Mouse (Mus musculus): Measurements from ENCODE around the gene Synj1.

Synj1 gene

DNA sequence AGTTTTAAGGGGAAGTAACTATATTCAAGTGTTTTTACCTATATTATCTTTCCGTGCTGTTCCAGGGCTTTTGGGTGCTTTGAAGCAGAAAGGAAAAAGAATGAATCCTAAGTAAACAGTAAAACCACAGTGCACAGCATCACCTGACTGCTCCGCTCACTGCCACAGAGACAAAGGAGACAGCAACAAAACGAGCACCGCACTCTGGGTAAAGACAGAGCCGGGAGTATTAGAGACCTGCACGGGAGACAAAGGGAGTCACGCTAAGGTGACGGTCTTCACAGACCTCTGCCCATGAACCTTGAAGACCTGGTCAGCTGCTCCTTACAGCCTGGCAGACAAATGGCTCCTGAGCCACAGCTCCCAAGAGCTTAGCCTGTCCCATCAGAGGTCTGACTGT lies 64.1 kb downstream of the Synj1 start:
- DNase-seq (ENCODE audit: low spot score in 2 of 2) = no peak

DNA sequence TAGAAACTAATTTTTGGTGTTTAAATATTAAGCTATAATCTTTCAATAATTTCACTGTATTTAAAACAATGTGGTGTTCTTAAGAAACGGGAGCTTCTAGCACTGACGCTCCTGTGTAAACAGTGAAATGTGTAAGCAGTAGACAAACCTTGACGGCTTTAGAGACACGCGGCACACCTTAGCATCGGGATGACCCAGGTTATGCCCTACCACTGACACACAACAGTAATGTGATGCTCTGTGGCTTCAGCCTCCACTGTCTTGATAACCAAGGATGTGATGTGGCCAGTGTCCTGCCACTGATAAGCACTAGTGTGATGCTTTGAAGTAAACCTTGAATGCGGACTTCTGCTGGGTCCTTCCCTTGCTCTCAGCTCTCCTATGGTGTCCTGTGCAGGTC lies 69.9 kb downstream of the Synj1 start:
- no peak for DNase-seq (ENCODE audit: low spot score in 2 of 2)

DNA sequence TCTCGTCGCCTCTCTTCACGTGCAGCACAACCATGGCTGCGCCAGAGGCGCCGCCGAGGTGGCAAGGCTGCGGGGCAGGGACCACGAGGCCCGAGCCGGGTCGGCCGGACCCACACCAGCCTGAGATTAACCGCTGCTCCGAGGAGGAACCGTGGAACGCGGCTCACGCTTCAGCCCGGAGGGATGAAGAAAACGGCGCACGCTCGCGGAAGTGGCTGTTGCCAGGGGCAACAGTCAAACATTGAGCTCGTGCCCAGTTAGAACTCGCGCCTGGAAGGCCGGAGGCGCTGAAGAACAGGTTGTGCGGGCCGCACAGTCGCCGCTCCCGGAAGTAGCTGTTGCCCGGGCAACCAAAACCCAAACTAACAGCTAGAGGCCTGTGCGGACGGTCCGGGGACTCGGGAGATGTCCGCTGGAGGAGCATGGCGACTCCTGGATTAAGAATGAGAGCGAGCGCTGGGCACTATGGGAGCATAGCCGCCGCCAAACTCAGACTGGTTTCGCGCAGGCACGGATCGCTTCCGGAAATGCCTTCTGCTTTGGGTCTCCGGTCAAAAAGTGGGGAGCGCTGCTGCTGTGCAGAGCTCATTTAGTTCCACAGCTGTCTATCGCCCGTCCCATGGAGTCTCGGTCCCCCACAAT lies 76.3 kb downstream of the Synj1 start, which contains the start of gene Cfap298:
Gene Cfap298, minus strand, starts transcription at position 428 of the 642 bp plus-strand sequence.
- DNase-seq (ENCODE audit: low spot score in 2 of 2) = peak; percentile 81 to 87

DNA sequence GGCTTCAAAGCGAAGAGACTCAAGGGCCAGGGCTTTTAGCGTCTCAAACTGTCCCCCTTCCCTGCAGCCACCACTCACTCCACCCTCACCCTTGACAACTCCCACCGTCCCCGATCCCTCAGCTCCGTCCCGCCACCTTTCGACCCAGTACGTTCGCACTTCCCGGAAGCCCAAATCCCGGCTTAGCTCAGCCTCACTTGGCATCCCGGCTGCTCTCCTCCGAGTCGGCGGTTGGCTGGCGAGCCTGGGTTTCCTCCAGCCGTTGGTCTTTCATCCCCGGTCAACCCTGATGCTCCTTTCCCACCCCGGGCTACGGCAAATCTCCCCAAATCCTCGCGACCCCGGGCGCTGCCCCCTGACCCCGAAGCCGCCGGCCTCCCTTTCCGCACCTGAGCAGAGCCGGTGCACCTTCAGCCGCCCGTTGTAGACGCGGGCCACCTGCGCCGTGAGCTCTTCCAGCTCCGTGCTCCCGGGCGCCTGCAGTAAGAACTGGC lies 76.9 kb downstream of the Synj1 start:
- peak in 1 of 2 experiments; percentile 33 for DNase-seq (ENCODE audit: low spot score in 2 of 2)

DNA sequence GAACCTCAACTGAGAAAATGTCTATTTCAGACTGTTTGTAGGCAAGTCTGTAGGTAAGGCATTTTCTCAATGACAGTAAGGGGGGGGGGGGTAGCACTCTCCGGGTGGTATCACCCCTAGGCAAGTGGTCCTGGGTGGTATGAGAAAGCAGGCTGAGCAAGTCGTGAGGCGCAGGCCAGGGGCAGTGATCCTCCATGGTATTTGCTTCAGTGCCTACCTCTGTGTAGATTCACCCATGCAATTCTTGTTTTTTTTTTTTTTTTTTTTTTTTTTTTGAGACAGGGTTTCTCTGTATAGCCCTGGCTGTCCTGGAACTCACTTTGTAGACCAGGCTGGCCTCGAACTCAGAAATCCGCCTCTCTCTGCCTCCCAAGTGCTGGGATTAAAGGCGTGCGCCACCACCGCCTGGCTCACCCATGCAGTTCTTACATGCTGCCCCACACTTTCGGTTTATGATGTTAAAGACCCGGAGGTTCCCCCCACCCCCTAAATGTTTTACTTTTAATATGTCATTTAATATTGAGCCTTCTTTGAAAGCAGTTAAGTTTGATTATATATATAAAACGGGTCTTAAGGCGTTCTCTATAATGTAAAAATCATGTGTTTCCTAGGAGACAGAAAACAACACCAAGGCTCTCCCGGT lies 77.5 kb downstream of the Synj1 start:
- no peak for DNase-seq (ENCODE audit: low spot score in 2 of 2)

DNA sequence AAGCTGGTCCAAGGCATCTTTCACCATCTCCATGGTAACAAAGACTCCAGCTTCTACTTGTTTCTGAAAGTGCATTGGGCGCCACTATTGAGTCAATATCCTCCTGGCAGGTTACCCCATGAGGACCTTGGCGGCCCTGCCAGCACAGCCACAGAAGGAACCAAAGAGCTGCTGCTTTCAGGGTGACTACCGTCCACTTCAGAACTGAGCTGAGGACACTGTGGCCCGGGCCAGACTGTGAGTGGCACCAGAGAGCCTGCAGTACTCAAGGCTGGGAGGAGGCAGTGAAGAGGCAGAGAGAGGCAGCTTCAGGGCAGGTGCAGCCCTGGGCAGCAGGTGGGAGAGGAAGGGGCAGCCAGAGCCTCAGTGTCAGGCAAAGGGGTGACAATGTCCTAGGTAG lies 83.7 kb downstream of the Synj1 start:
- DNase-seq (ENCODE audit: low spot score in 2 of 2) = no peak

DNA sequence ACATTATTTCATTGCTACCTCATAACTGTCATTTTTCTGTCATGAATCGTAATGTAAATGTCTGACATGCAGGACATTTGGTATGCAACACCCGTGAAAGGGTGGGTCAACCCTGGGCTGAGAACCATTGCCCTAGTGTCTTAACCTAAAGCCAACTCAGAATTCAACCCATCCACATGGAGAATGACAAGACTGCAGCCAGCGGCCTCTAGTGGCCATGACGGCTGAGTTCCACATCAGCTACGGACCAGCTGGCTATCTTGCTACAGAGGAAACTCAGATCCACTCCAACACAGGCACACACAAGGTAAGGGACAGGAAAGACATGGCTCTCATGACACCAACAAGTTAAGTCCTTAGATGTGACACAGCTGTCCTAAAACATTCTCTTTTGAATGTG lies 85.6 kb downstream of the Synj1 start:
- peak in 1 of 2 experiments; percentile 32 for DNase-seq (ENCODE audit: low spot score in 2 of 2)

DNA sequence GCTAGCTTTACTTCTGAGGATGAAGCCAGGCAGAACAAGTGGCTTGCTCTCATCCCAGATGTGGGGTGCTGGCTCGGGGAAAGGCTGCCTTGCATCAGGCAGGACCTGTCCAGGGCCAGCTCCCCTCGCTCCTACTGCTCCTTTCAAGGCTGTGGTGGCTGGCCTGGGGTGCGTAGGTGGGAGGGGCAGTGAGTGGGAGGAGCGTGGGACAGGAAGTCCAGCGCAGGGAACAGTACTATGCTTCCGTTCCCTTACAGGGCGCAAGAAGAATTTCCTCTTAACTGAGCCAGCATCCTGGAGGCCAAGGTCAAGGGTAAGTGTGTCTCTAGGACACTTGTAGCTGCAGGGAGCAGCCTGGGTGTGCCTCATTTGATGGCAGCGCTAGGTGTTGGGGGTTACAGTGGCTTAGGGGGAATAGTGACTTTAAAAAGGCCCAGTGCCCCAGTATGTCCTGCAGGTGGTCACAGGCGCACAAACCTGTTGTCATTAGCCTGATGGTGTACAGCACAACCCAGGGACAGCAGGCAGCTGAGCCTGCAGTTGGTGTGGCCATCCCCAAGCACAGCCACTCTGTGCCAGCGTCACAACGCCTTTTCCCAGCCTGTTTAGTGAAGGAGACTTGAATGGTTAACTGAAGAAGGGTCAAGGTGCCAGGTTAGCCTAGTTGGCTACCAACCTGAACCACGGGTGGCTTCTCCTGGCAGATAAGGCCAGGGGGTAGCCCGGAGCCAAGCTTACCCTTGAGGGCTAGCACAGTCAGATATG lies 86.3 kb downstream of the Synj1 start:
- DNase-seq (ENCODE audit: low spot score in 2 of 2) = no peak

DNA sequence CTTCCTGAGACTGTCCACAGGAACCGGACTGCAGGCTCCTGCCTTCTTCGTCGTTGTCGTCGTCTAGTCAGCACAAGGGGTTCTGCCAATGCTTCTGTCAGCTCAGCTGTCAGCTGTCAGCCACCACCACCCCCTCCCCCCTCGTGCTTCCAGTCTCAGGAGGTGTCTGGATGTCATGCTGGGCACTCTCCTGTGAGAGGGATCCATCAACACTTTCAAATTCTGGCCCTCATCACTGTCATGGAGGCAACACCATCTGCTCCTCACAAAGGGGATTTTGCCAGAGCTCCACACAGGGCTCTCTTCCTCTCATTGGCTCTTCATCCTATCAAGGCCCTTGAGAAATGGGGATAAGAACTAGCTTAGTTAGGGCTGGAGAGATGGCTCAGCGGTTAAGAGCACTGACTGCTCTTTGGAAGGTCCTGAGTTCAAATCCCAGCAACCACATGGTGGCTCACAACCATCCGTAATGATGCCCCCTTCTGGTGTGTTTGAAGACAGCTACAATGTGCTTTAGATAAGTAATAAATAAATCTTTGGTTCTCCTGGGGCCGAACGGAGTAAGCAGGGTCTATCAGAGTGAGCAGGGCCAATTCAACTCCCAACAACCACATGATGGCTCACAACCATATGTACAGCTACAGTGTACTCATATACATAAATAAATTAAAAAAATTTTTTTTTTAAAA lies 89.5 kb downstream of the Synj1 start:
- DNase-seq (ENCODE audit: low spot score in 2 of 2) = no peak

DNA sequence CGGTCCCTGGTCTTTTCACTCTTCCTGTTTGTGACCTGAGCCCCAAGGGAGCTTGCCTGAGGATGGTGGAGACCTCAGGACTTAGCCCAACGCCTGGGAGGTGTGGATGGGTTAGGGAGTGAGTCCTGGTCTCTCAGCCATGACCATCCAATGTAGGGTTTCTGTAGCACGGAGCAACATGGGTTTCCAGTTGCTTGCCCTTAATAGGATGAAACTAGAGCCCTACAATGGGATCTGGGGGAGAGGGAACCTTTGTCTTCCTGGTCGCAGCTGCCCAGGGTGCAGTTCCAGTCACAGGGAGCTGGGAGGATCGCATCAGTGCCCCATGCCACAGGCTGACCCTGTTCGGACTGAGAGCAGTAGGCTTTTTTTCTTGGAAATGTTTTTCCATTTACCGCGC lies 94.0 kb downstream of the Synj1 start:
- no peak for DNase-seq (ENCODE audit: low spot score in 2 of 2)

DNA sequence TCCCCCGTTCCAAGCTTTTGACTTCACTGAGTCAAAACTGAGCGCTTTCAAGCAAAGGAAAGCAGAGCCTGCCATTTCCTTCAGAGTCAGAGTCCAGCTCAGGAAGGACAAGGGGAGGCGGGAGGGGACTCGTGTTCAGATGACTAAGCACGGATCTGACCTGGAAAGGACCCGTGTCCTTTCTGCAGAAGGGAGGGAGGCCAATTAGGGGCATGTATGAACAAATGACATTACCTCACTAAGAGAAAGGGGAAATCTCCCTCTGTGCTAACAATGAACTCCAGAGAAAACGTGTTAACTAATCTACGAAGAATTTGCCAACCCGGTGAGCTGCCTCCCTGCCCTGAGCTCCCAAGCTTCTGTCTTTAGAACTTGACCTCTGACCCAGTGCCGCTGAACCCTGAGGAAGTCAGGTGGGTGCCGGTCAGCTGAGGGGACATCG lies 95.0 kb downstream of the Synj1 start:
- no peak for DNase-seq (ENCODE audit: low spot score in 2 of 2)

DNA sequence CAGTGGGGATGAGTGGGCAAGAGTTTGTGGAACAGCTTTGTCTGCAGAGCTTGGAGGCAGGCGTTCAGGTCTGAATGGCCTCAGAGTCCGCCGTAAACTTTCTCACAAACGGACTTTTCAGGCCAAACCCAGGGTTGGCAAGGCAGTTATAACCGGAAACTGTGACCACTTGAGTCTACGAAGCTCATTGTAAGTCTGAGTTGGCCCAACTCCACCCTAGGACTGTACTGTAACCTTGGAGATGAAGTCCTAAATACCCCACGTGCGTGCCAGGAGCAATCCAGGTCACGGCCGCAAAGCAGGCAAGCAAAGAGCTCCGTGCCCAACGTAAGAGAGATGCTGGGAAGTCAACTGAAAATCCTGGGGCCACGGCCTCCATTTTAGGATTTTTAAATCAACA lies 99.3 kb downstream of the Synj1 start:
- DNase-seq (ENCODE audit: low spot score in 2 of 2) = no peak

DNA sequence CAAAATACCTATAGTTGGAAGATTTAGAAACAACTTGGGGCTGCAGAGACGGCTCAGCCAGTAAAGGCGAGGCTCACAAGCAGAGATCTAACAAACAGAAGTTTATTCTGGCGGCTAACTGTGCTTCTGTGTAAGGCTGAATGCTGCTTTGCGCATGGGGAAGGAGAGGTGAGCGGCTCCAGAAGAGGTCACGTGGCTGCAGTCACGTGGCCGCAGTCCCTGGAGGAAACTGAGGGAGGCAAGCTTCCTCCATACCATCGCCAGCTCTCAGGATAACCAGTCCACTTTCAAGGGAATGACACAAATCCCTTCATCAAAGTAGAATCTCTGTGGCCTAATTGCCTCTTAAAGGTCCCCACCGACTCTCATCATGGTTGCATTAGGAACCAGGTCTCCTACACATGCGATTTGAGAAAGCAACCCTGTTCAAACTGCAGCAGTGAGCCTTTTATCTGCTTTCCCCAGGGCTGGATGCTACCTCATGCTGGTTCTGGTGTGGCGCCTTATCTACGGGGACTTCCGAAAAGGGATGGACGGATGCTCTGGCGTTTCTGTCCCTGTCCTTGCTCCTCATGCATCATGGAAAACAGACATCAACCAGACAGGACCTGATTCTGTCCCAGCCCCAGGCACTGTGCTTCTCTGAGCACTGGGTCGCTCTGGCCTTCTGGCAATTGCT lies 100.1 kb downstream of the Synj1 start:
- DNase-seq (ENCODE audit: low spot score in 2 of 2) = no peak

DNA sequence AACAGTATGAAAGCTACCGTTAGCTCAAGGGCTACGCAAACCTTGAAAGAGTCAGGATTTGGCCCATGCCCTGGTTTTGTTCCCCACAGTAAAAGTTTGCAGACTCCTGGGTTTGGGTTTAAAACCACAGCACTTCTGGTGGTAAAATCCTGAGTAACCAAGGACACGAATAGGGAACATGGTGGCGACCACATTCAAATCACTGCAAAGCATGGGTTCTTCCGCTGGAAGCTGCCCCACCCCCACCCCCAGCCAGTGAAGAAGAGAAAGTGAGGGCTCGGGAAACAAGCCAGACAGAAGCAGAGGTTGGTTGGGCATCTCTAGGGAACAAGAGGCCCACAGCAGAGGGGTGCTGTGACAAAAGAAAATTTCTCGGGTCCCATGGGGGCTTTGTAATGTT lies 103.9 kb downstream of the Synj1 start:
- no peak for DNase-seq (ENCODE audit: low spot score in 2 of 2)

DNA sequence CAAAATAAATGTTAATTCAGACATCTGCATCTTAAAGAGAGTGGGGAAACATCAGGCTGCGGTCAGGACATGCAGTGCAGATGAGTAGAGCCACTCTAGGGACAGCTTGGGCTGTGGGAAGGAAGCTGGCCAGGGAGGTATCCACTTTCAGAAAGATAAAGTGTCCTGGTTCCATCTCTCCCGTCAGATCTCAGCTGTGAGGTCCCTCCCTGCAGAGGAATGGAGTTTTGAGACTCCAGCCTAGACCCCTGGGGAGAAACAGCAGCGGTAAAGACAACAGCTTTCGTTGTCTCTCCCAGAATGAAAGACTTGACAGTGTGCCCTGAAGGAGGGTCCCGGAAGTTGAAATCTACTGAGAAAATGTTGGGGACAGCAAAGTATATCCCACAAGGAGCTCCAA lies 107.8 kb downstream of the Synj1 start:
- DNase-seq (ENCODE audit: low spot score in 2 of 2) = no peak

DNA sequence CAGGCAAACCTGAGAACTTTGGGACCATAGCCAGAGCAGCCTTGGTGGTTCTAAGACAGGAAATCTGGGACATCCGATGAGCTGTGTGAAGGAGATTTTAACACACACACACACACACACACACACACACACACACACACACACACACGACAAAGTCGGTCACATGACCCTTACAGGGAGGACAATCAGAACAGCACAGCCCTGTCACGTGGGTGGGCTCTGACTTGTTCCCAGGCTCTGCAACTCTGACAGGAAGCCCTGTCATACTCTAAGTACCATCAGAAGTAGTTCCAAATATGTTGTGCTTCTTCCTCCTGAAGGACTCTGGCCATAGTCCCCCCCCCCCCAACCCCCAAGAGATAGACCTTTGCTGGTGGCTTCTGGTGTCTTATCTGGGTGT lies 109.7 kb downstream of the Synj1 start:
- no peak for DNase-seq (ENCODE audit: low spot score in 2 of 2)

DNA sequence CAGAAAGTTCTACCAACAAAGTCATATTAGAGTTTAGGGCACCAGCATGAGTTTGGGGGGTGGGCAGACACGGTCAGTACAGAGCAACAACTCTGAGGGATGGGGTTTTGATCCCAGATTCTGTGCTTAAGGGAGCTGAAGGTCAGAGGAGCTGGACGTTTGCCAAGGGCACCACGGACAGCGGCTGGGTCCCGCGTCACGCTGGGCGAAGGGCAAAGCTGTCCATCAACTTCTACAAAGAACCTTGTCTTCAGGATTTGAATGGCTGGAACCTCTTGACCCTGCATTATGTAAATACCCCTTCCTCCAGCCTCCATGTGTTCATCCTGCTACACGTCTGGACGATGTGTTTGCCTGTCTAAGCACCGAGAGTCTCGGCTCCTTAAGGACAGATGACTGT lies 111.6 kb downstream of the Synj1 start:
- DNase-seq (ENCODE audit: low spot score in 2 of 2) = no peak

DNA sequence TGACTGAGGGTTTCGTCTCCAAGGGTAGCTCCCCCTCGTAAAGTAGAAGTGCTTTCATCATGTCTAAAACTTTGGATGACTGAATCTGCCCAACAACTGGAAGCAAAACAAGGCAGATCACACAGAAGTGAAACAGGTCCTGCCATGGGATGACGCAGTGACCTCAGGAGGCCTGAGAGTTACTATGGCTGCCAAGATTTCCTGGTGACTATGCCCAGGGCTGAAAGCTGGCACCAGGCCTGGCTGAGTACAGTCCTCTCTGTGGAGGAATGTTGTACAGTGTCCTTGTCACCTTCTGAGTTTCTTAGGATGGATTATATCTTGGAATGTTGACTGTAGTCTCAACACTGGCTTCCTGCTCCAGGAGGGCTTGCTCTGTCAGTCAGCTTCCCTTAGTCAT lies 113.5 kb downstream of the Synj1 start:
- no peak for DNase-seq (ENCODE audit: low spot score in 2 of 2)

DNA sequence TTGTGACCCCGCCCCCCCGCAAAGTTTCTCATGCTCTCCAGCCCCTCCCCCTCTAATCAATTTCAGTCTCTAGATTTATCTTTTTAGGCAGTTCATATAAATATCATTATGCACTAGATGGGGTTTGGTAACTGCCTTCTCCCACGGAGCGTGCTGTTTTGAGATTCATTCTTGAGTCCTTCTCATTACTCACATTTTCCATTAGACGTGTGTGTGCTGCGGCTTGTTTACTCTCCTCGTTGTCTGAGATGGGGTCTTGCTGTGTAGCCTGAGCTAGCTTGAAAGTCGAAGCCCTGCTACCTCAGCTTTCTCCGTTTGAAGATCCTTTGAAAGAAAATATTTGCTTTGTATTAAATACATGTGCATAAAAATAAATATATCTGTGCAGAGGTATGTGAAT lies 117.3 kb downstream of the Synj1 start:
- no peak for DNase-seq (ENCODE audit: low spot score in 2 of 2)

DNA sequence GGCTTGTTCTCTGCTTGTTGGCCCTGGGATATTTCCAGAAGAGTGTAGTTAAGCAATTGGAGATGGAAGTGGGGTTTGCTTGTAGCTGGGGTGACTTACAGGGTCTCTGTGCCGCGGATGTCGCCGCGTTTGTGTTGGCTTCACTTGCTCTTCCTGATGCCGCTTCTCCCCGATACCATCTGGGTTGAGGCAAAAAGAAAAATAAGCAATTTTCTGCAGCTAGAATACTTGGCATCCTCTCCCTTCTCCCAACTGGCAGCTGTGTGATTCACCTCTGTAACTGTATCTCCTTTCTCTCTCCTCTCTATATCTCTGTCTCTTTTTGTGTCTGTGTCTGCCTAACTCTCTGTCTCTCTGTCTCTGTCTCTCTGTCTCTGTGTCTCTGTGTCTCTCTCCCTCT lies 118.1 kb downstream of the Synj1 start:
- no peak for DNase-seq (ENCODE audit: low spot score in 2 of 2)

DNA sequence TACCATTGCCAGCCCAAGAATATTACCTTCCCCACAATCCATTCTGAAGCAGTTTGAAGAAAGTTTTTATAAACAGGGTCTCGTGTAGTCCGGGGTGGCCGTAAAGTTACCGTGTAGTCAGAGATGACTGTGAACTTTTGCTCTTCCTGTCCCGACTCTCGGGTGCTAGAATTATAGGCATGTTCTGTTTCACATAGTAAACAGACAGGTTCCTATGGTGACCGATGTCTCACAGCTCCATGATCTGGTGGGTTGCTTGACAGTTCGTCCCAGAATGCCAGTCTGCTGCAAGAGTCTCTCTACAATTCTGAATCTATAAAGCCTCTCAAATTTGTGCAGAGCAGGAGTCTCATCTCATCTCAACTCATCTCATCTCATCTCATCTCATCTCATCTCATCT lies 119.0 kb downstream of the Synj1 start:
- no peak for DNase-seq (ENCODE audit: low spot score in 2 of 2)

DNA sequence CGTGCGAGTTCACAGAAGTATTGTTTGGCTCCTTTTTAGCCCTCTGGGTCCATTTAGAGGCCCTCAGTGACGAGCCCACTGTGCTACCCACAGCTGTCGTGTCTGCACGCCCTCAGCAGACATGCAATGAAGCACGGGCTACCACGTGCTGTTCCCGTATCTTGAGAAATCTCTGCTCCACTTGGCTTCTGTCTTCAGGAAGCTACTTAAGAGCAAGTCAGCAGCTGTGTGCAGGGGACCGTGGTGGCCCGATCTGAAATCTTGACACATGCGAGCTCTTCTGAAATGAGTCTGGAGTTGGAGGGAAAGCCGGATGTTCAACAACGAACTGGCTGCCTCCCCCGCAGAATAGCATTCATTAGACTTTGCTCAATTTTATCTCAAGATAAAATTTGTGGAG lies 119.5 kb downstream of the Synj1 start:
- DNase-seq (ENCODE audit: low spot score in 2 of 2) = no peak

Data from thymus, postnatal 10 days (tissue).